Mouse (Mus musculus): ENCODE measurements around the gene Hoxa6.

GRCm38 (mm10) chr6:52176391-52176790 is 32.1 kb downstream of the Hoxa6 start:
- no peak for TF ChIP-seq CTCF (conservative IDR thresholded peaks at IDR 0.05; ENCODE audit: low read length)
- no peak for TF ChIP-seq POU5F1 (IDR thresholded peaks at IDR 0.05; ENCODE audit: borderline replicate concordance, low read length)
- no peak for TF ChIP-seq NANOG (IDR thresholded peaks at IDR 0.05; ENCODE audit: borderline replicate concordance, low read length)
